Mouse (Mus musculus) ES-Bruce4 (cell line): ENCODE results near the gene Klb.

Source experiments
- CTCF ChIP-seq: IDR thresholded peaks from one replicate; pipeline ENCODE4 v1.8.1; 2011; ENCODE audit warnings: low read depth, low read length
- POLR2A ChIP-seq: IDR thresholded peaks from one replicate; pipeline ENCODE4 v1.8.1; 2011; ENCODE audit warnings: low read length; ENCODE audit not compliant: insufficient read depth

GRCm38 (mm10) chr5:65335298-65336074 is 12.6 kb upstream of the Klb start, which contains the start of gene Rfc1:
- TF ChIP-seq POLR2A = peak; percentile 71
- TF ChIP-seq CTCF = no peak
